Mouse (Mus musculus) left cerebral cortex, postnatal 10 days (tissue): ENCODE data around the gene Sgcg. TPM values are rescaled to one million over a fixed set of nuclear protein-coding genes. Genes with fewer than 3 reads are reported as not detected.

Experiments
- DNase-seq, 2 experiments: peaks; one replicate each; pipeline ENCODE4 v3.0.0; 2021 to 2022; ENCODE audit warnings: low spot score in 2 of 2, mixed read lengths in 1 of 2; ENCODE audit errors: extremely low spot score in 1 of 2
- intact Hi-C: fragments of 180-260 bp; cut with DNase I; formaldehyde crosslinking; loops from one replicate; pipeline ENCODE4 v1.15.1; 2025
- total RNA-seq, 2 experiments: library from RNA; stranded (reverse); gene quantifications; 2 replicates each; pipeline ENCODE4 v1.2.3; 2021

The Sgcg gene
- total RNA-seq: under 1 TPM in 1 of 2 experiments, not detected in 1; 0.17 TPM

GRCm38 (mm10) chr14:61258352-61258751 is at the start of gene Sgcg:
TSS of gene Sgcg (minus strand) at chr14:61258490.
- intact Hi-C loops: no loop called here
- DNase-seq: no peak

- no peak for DNase-seq
- intact Hi-C loops: no loop called here
These were observed 45.8 kb upstream of the Sgcg start for GRCm38 (mm10) chr14:61303969-61304609.

DNA sequence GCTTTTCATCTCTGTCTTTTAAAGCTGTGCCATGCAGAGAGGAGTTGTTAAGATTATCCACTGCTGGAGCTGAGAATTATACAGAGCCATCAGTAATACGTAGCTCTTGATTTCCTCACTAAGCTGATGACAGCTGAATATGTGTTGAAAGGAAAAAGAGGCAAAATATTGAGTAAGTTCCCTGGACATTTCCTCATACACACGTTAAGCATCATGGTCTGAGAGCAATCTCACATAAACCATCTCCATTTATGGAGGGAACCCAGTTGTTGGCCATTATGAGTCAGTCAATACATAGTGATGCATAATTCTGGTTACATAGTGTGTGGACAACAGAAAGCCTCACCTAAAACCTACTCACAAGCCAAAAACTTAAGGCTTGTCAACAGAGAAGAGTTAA is 44.1 kb upstream of the Sgcg start:
- no peak for DNase-seq
- intact Hi-C loops: no loop called here

DNA sequence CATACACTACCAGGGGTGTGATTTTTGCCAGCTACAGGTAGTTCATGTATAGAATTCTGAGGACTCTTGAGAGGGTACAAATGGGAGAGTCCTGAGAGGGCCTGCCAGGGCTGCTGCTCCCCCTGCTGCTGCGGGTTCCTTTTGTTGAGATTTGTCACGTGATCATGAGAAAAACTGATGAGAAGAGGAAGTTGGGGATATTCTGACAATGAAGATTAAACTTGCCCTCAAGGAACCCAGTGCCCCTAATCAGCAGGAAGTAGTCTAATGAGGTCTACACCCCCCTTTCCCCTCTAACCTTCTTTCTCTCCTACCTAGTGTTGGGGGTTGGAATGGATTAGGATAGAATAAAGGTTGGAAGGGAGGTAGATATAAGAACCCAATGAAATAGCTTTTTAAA is 43.0 kb upstream of the Sgcg start:
- no peak for DNase-seq
- intact Hi-C loops: no loop called here

DNA sequence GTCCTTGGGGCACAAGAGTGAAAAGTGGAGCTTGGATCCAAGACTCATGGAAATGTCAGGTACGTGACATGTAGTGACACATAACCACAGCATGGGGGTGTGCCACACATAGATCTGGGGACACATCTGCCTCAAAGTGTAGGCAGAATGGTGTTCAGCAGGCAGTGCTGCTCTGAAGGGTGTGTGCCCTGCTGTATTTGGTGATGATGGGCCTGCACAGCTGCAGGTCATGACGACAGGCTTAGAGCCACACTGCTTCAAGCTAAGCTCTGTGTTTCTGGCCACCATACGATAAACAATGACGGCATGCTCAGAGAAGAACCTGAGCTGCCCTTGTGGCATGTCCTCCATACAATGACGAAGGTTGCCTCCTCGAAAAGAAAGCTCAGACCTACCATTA is 41.5 kb upstream of the Sgcg start:
- DNase-seq: no peak
- intact Hi-C loops: loop anchor here (10.0 kb wide), 1 partner anchor 165 kb away; the partner anchor contains the start of gene Sacs

- peak; percentile 15 to 57 for DNase-seq
- intact Hi-C loops: loop anchor here (5.0 to 10.0 kb wide), 3 partner anchors 52 to 497 kb away; partner anchors contain the start of gene Sacs
These were observed 36.4 kb upstream of the Sgcg start for GRCm38 (mm10) chr14:61294738-61295079.

DNA sequence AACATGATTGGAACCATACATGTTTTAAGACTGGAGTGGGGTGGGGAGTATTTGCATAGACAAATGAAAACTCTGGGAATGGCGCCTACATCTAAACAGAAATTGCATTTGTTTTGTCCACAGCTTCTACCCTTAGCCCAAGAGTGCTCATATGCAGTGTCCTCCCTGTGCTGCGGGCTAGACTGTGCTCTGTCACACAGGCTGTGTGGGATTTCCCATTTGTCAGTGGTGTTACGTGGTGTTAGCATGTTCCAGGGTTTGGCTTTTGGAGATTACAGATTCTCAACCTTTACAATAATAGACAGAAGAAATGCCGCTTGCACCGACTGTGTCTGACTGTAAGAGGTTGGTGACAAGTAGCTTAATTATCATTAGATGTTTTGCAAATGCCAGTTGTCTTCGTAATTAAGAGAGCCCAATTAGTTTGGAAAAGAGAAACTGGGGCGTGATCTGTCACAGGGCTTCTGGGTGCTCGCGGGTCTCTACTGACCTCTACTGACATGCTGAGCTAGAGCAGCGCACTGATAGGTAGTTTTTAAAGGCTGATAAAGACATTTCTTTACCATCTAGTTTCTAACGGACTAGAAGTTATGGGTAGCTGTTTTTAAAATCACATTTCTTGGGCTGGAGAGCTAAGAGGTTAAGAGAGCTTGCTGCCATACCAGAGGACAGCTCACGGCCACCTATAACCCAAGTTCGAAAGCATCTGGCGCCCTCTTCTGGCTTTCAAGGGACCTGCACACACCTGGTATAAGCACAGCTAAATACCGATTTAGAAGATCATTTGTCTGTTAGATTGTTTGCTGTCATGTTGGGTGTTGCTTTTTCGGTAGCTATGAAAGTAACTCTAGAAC is 35.8 kb upstream of the Sgcg start:
- intact Hi-C loops: loop anchor here (5.0 to 10.0 kb wide), 3 partner anchors 52 to 497 kb away; partner anchors contain the start of gene Sacs
- peak; percentile 57 to 64 for DNase-seq

DNA sequence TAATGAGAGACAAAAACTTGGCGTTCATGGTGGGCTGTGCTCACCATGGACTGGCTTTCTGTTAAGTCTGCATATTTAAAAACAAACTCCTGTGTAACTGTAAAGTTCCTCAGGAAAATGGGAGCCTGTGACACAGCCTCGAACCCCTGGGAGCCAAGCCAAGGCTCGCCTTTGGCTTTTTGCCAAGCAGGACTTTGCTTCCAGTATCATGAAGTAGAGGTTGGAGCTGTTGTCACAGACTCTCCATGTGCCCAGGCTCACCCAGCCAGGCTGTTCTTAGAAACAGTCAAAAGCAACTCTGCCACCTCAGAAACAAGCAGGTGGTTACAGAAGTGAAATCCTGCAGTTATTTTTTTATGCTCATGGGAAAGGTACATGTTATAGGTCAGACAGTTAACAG is 32.4 kb upstream of the Sgcg start:
- intact Hi-C loops: loop anchor here (5.0 to 10.0 kb wide), 3 partner anchors 48 to 493 kb away; partner anchors contain the start of gene Sacs
- DNase-seq: no peak

DNA sequence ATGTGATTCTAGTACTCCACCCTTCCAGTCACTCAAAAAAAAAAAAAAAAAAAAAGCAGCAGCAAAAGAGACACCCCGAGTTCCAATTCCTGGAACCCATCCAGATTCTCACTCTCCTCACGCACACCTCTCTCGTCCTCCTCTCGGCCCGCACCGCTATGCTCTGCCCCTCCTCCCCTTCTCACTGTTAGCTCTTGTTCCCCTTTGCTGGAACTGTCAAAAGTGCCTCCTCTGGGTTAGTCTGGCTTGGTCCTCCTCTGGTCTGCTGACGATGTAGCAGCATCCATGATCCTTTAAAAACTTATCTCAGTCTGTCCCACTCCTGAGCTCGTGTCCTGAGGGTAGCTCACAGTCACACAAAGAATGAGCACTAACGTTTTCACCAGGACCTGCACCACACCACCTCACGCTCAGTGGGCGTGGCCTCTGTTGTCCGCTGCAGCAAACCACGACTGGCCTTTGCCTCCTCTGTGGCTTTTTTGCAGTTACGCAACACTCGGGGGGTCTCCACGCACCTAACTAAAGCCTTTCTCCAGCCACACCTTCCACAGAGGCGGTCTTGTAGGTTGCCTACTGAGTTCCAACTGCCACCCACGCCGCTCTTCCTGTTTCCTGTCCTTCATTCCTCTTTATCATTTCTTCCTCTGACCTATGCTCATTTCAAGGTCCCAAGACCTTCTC is 30.5 kb upstream of the Sgcg start:
- intact Hi-C loops: no loop called here
- DNase-seq: no peak

- no peak for DNase-seq
- intact Hi-C loops: no loop called here
These were observed 20.5 kb upstream of the Sgcg start for GRCm38 (mm10) chr14:61278676-61279300.

GRCm38 (mm10) chr14:61277285-61277684 is 19.0 kb upstream of the Sgcg start:
- intact Hi-C loops: no loop called here
- peak in 1 of 2 experiments; percentile 41 for DNase-seq

- intact Hi-C loops: no loop called here
- no peak for DNase-seq
These were observed 16.3 kb upstream of the Sgcg start for GRCm38 (mm10) chr14:61274414-61275198.

- intact Hi-C loops: no loop called here
- DNase-seq: peak in 1 of 2 experiments; percentile 28
These were observed 9.7 kb upstream of the Sgcg start for GRCm38 (mm10) chr14:61267908-61268475.

GRCm38 (mm10) chr14:61259084-61259483 is 794 bp upstream of the Sgcg start:
- intact Hi-C loops: no loop called here

DNA sequence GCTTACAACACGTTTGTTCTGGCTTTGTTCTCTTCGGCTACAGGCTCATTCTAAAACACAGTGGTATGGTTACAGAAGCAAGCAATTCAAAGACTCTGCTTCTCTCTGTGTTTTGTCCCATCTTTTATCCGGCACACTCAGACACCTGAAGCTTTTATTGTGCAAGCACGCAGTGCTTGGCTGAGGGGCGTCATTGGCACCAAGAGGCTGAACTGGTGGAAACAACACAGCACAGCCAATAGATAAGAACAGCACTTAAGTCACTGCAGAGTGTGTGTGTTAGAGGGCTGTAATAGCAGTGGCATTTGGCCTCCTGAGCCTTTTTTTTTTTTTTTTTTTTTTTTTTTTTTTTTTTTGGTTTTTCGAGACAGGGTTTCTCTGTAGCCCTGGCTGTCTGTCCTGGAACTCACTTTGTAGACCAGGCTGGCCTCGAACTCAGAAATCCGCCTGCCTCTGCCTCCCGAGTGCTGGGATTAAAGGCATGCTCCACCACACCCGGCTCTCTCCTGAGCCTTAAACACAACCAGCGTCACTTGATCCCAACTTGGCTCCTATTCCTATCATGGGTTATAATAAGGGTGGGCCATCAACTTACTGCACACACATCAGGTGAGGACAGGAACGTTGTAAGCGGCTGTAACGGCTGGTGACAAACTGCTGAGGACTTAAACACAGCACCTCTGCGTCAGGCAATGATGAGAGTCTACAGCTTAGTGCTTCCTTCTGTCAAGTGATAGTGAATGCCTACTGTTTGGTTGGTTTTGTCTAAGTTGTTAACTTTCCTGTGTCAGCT is 5.5 kb downstream of the Sgcg start:
- DNase-seq: no peak
- intact Hi-C loops: no loop called here

More at GRCm38 (mm10) chr14:61259084-61259483, 794 bp upstream of the Sgcg start:
- no peak for DNase-seq

GRCm38 (mm10) chr14:61246444-61246843 is 11.8 kb downstream of the Sgcg start:
- DNase-seq: peak in 1 of 2 experiments; percentile 41
- intact Hi-C loops: no loop called here

DNA sequence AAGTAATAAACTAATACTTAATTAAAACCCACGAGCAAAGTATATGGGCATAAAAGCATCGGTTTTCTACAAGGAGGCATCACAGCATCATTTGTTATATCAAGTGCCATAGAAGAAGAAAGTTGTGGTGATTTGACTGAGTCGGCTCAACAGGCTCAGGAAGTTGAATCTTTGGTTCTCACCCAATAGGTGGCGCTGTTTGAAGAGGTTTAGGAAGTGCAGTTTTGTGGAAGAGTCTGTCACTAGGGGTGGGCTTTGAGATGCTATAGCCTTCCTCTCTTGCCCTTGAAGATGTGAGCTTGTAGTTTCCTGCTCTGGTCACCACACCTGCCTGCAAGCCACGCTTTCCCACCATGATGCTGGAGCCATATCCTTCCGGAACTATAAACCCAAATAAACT is 15.7 kb downstream of the Sgcg start:
- intact Hi-C loops: loop anchor here (5.0 kb wide), 1 partner anchor 50 kb away; no protein-coding TSS in a partner anchor
- DNase-seq: no peak
